Mouse (Mus musculus): Measurements from ENCODE around the gene 6030408B16Rik.

DNA sequence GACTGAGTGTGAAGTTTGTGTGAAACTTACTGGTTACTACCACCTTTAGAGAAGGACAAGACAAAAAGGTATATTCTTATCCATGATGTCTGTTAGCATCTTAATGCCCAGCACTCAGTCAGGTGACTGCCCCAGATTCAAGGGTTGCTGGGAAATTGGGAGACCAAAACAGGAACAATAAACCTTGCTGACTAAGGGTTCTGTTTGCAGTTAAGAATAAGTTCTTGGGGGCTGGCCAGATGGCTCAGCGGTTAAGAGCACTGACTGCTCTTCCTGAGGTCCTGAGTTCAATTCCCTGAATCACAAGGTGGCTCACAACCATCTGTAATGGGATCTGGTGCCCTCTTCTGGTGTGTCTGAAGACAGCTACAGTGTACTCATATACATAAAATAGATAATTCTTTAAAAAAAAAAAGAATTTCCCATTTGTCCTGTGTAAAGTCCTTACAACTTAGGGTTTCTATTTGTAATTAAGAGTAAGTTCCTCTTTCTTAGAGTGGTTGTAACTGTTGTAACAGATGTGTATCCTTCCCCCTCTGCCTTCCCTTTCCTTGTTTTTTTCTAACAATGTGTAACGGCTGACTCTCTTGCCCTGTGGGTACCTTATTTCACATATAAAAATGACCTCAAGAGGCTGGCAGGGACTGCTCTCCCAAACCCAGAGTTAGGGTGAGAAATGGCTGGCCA, 24.9 kb downstream of the 6030408B16Rik start:
- no peak for TF ChIP-seq CTCF (IDR thresholded peaks at IDR 0.05; ENCODE audit: low read depth, low read length)
- TF ChIP-seq GATA1 (IDR thresholded peaks at IDR 0.05; ENCODE audit: borderline replicate concordance, low read length) = no peak
